Mouse (Mus musculus): Measurements from ENCODE around the gene Anp32e. TPM values are rescaled to one million over a fixed set of nuclear protein-coding genes. Genes with fewer than 3 reads are reported as not detected.
"Not testable (repeated sequence)": the region's sequence is repeated elsewhere in the genome, so short reads cannot be mapped to it uniquely, and the experiment has no call there.

The Anp32e gene
- polyA plus RNA-seq, 1 experiment from 2014 or later, result 150 TPM

- Histone ChIP-seq H3K27me3 (no peaks in the 10 kb centered on the region), H3K9ac (no peak overlapping the region), H3K4me3 (no peak overlapping the region), H3K27ac (replicated peaks) (no peak overlapping the region), H3K4me2 (no peak overlapping the region), H3K9me3 (no peaks in the 10 kb centered on the region), H3K4me1 (replicated peaks) (peaks cover 23% of the 10 kb centered on the region), H3K36me3 (peaks cover 36% of the 10 kb centered on the region)
- WGBS, result 92% methylated on average over 7 of the region's 7 CpGs
- ATAC-seq (ENCODE audit: low read depth), result no peak
Measured at GRCm38 (mm10) chr3:95932566-95932965, 3.5 kb downstream of the Anp32e start.

GRCm38 (mm10) chr3:95933111-95933750 is 4.2 kb downstream of the Anp32e start:
- Histone ChIP-seq H3K4me3 (no peak overlapping the region), H3K27me3 (no peaks in the 10 kb centered on the region), H3K9me3 (no peaks in the 10 kb centered on the region), H3K4me1 (replicated peaks) (peaks cover 23% of the 10 kb centered on the region), H3K27ac (replicated peaks) (no peak overlapping the region), H3K9ac (no peak overlapping the region), H3K36me3 (peaks cover 42% of the 10 kb centered on the region), H3K4me2 (no peak overlapping the region)
- 91% methylated on average over 7 of the region's 7 CpGs for WGBS
- no peak for ATAC-seq (ENCODE audit: low read depth)

GRCm38 (mm10) chr3:95934448-95934847 is 5.4 kb downstream of the Anp32e start:
- no peak overlapping the region for H3K4me3 ChIP-seq
- no peaks in the 10 kb centered on the region for H3K27me3 ChIP-seq
- H3K36me3 ChIP-seq, result peaks cover 55% of the 10 kb centered on the region
- no peak overlapping the region for H3K27ac ChIP-seq (replicated peaks)
- no peak for ATAC-seq (ENCODE audit: low read depth)
- H3K9ac ChIP-seq, result no peak overlapping the region
- peaks cover 23% of the 10 kb centered on the region for H3K4me1 ChIP-seq (replicated peaks)
- no peak overlapping the region for H3K4me2 ChIP-seq
- H3K9me3 ChIP-seq, result no peaks in the 10 kb centered on the region
- whole genome bisulfite sequencing, result 98% methylated on average over 1 of the region's 1 CpGs

GRCm38 (mm10) chr3:95938217-95938616 is 9.2 kb downstream of the Anp32e start:
- ATAC-seq (ENCODE audit: low read depth), result no peak
- H3K4me2 ChIP-seq, result no peak overlapping the region
- H3K9me3 ChIP-seq, result no peaks in the 10 kb centered on the region
- no peak overlapping the region for H3K9ac ChIP-seq
- H3K4me1 ChIP-seq (replicated peaks), result no peaks in the 10 kb centered on the region
- no peaks in the 10 kb centered on the region for H3K27me3 ChIP-seq
- peaks cover 89% of the 10 kb centered on the region for H3K36me3 ChIP-seq
- no peak overlapping the region for H3K27ac ChIP-seq (replicated peaks)
- no peak overlapping the region for H3K4me3 ChIP-seq
- 99% methylated on average over 8 of the region's 8 CpGs for WGBS

- H3K27me3 ChIP-seq, result no peaks in the 10 kb centered on the region
- H3K4me1 ChIP-seq (replicated peaks), result no peaks in the 10 kb centered on the region
- no peak overlapping the region for H3K4me3 ChIP-seq
- peaks cover 87% of the 10 kb centered on the region for H3K36me3 ChIP-seq
- H3K9me3 ChIP-seq, result no peaks in the 10 kb centered on the region
- H3K27ac ChIP-seq (replicated peaks), result no peak overlapping the region
- no peak for ATAC-seq (ENCODE audit: low read depth)
- no peak overlapping the region for H3K9ac ChIP-seq
- 92% methylated on average over 15 of the region's 15 CpGs for WGBS
- no peak overlapping the region for H3K4me2 ChIP-seq
Measured at GRCm38 (mm10) chr3:95938835-95939234, 9.8 kb downstream of the Anp32e start.

GRCm38 (mm10) chr3:95942749-95943148 is 13.7 kb downstream of the Anp32e start:
- Histone ChIP-seq H3K27ac (replicated peaks) (no peak overlapping the region), H3K4me2 (no peak overlapping the region), H3K9ac (no peak overlapping the region), H3K4me3 (no peak overlapping the region), H3K27me3 (no peaks in the 10 kb centered on the region), H3K4me1 (replicated peaks) (no peaks in the 10 kb centered on the region), H3K36me3 (peaks cover 76% of the 10 kb centered on the region), H3K9me3 (no peaks in the 10 kb centered on the region)
- ATAC-seq (ENCODE audit: low read depth), result no peak
- WGBS, result 88% methylated on average over 6 of the region's 6 CpGs

GRCm38 (mm10) chr3:95943226-95943625 is 14.2 kb downstream of the Anp32e start:
- WGBS, result 95% methylated on average over 7 of the region's 7 CpGs
- Histone ChIP-seq H3K4me3 (no peak overlapping the region), H3K36me3 (peaks cover 71% of the 10 kb centered on the region), H3K4me1 (replicated peaks) (no peaks in the 10 kb centered on the region), H3K9me3 (no peaks in the 10 kb centered on the region), H3K9ac (no peak overlapping the region), H3K4me2 (no peak overlapping the region), H3K27me3 (no peaks in the 10 kb centered on the region), H3K27ac (replicated peaks) (no peak overlapping the region)
- no peak for ATAC-seq (ENCODE audit: low read depth)

GRCm38 (mm10) chr3:95944742-95945141 is 15.7 kb downstream of the Anp32e start:
- Histone ChIP-seq H3K4me3 (no peak overlapping the region), H3K9ac (no peak overlapping the region), H3K27ac (replicated peaks) (no peak overlapping the region), H3K4me2 (no peak overlapping the region), H3K27me3 (no peaks in the 10 kb centered on the region), H3K36me3 (peaks cover 56% of the 10 kb centered on the region), H3K4me1 (replicated peaks) (no peaks in the 10 kb centered on the region), H3K9me3 (no peaks in the 10 kb centered on the region)
- no peak for ATAC-seq (ENCODE audit: low read depth)
- WGBS, result 93% methylated on average over 8 of the region's 8 CpGs

GRCm38 (mm10) chr3:95945731-95946240 is 16.7 kb downstream of the Anp32e start:
- Histone ChIP-seq H3K4me3 (no peak overlapping the region), H3K9ac (no peak overlapping the region), H3K36me3 (peaks cover 46% of the 10 kb centered on the region), H3K27ac (replicated peaks) (no peak overlapping the region), H3K9me3 (no peaks in the 10 kb centered on the region), H3K4me2 (no peak overlapping the region), H3K27me3 (no peaks in the 10 kb centered on the region), H3K4me1 (replicated peaks) (peaks cover 5% of the 10 kb centered on the region; the same call in 1 of the 2 replicates)
- no peak for ATAC-seq (ENCODE audit: low read depth)
- WGBS, result 88% methylated on average over 14 of the region's 14 CpGs

- Histone ChIP-seq H3K4me2 (no peak overlapping the region), H3K4me3 (no peak overlapping the region), H3K27ac (replicated peaks) (no peak overlapping the region), H3K9ac (no peak overlapping the region), H3K9me3 (no peaks in the 10 kb centered on the region), H3K27me3 (no peaks in the 10 kb centered on the region), H3K36me3 (peaks cover 23% of the 10 kb centered on the region), H3K4me1 (replicated peaks) (peaks cover 16% of the 10 kb centered on the region)
- ATAC-seq (ENCODE audit: low read depth), result no peak
- WGBS, result 89% methylated on average over 5 of the region's 5 CpGs
Measured at GRCm38 (mm10) chr3:95948325-95948724, 19.3 kb downstream of the Anp32e start.

GRCm38 (mm10) chr3:95950763-95951551 is 21.9 kb downstream of the Anp32e start:
- H3K9ac ChIP-seq, result peak overlapping the region; percentile 77
- no peaks in the 10 kb centered on the region for H3K9me3 ChIP-seq
- 2% methylated on average over 49 of the region's 49 CpGs for WGBS
- H3K36me3 ChIP-seq, result peaks cover 7% of the 10 kb centered on the region
- H3K4me3 ChIP-seq, result peak overlapping the region; percentile 53
- H3K27me3 ChIP-seq, result no peaks in the 10 kb centered on the region
- peak overlapping the region; percentile 97 for H3K27ac ChIP-seq (replicated peaks)
- H3K4me2 ChIP-seq, result peak overlapping the region; percentile 65
- ATAC-seq (ENCODE audit: low read depth), result peak; percentile 97
- H3K4me1 ChIP-seq (replicated peaks), result peaks cover 17% of the 10 kb centered on the region

- Histone ChIP-seq H3K4me1 (replicated peaks) (peaks cover 17% of the 10 kb centered on the region), H3K9ac (peak overlapping the region; percentile 77), H3K4me3 (peak overlapping the region; percentile 53), H3K27ac (replicated peaks) (peak overlapping the region; percentile 97), H3K4me2 (peak overlapping the region; percentile 65)
- WGBS, result 66% methylated on average over 12 of the region's 12 CpGs
- H3K36me3 ChIP-seq, H3K27me3 ChIP-seq, H3K9me3 ChIP-seq: not testable (repeated sequence)
- peak; percentile 45; the same call in 1 of the 2 replicates for ATAC-seq (ENCODE audit: low read depth)
Measured at GRCm38 (mm10) chr3:95951566-95951965, 22.5 kb downstream of the Anp32e start.
